Mouse (Mus musculus) liver, postnatal 0 days (tissue): ENCODE data around the gene Gm20388.

Experiments used
- CTCF ChIP-seq: sonication (generic); IDR thresholded peaks from 2 replicates; pipeline ENCODE4 v1.5.1; 2016; ENCODE audit warnings: antibody characterized with exemption, low read depth
- EP300 ChIP-seq: IDR thresholded peaks from 2 replicates; pipeline ENCODE4 v1.6.1; 2016; ENCODE audit warnings: antibody characterized with exemption, low read depth, mild to moderate bottlenecking

DNA sequence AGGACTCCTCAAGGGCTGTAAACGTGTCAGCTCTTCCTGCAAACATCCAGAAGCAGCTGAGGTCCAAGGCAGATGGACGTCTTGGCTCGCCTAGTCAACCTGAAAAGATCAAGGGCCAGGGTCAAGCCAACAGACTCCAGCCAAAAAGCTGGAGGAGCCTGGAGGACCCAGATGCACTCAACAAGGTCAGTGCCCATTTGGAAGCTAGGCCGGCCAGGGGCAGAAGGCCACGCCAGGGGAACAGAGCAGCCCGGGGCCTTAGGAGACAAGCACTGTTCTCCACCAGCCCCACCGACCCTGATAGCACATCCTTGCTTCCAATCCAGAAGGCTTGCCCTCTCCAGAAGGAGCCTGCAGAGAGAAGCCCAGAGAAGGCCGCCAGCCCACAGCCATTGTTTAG lies 2354.9 kb downstream of the Gm20388 start:
- TF ChIP-seq EP300 = no peak
- no peak for TF ChIP-seq CTCF
